Mouse (Mus musculus): ENCODE data around the gene Eif2ak1. TPM values are rescaled to one million over a fixed set of nuclear protein-coding genes. Genes with fewer than 3 reads are reported as not detected.

The Eif2ak1 gene
- total RNA-seq, 2 experiments from 2014 or later, result 41.1 to 42.9 TPM

- no peak for DNase-seq
- intact Hi-C loops (cut with DNase I), result no loop called here
These were observed 125.9 kb downstream of the Eif2ak1 start for GRCm38 (mm10) chr5:143943231-143944125.

- DNase-seq, result no peak
- intact Hi-C loops (cut with DNase I), result no loop called here
These were observed 130.8 kb downstream of the Eif2ak1 start for GRCm38 (mm10) chr5:143948361-143948760.

- intact Hi-C loops (cut with DNase I), result no loop called here
- no peak for DNase-seq
These were observed 132.4 kb downstream of the Eif2ak1 start for GRCm38 (mm10) chr5:143950016-143950415.

Other genes starting within 250 kb of the Eif2ak1 start
- 100 to 1,000 TPM in 1 of 2 experiments, 10 to 100 TPM in 1; 88.2 to 115 TPM for gene Cyth3, start 195.3 kb upstream of the Eif2ak1 start, total RNA-seq (2021)
- 10 to 100 TPM; 40.9 to 43.9 TPM for gene Usp42, start 85.5 kb upstream of the Eif2ak1 start, total RNA-seq (2021)
- under 1 TPM; 0.20 to 0.22 TPM for gene Ankrd61, start 79.9 kb downstream of the Eif2ak1 start, total RNA-seq (2021)
- gene Aimp2, start 92.1 kb downstream of the Eif2ak1 start, total RNA-seq (2021), result 10 to 100 TPM; 58.1 to 59.7 TPM
- gene Pms2, start 92.2 kb downstream of the Eif2ak1 start, total RNA-seq (2021), result 10 to 100 TPM; 17.2 to 23.2 TPM
- gene Gm42421, start 110.4 kb downstream of the Eif2ak1 start, total RNA-seq (2021), result 1 to 10 TPM; 1.9 to 2.1 TPM
- 1 to 10 TPM; 4.7 to 6.0 TPM for gene Rsph10b, start 115.2 kb downstream of the Eif2ak1 start, total RNA-seq (2021)
- 10 to 100 TPM; 60.2 to 67.6 TPM for gene Ccz1, start 197.1 kb downstream of the Eif2ak1 start, total RNA-seq (2021)
- under 1 TPM in 1 of 2 experiments, not detected in 1; 0.93 TPM for gene Ocm, start 208.9 kb downstream of the Eif2ak1 start, total RNA-seq (2021)